Mouse (Mus musculus) retina, embryonic 14.5 days (tissue): Measurements from ENCODE around the gene Hist1h2bh.
"Not testable (repeated sequence)": the region's sequence is repeated elsewhere in the genome, so short reads cannot be mapped to it uniquely, and the experiment has no call there.

ENCODE experiments used
- DNase-seq: peaks from one replicate; pipeline ENCODE4 v3.0.0-alpha.2; 2015; ENCODE audit warnings: low spot score

The Hist1h2bh gene

DNA sequence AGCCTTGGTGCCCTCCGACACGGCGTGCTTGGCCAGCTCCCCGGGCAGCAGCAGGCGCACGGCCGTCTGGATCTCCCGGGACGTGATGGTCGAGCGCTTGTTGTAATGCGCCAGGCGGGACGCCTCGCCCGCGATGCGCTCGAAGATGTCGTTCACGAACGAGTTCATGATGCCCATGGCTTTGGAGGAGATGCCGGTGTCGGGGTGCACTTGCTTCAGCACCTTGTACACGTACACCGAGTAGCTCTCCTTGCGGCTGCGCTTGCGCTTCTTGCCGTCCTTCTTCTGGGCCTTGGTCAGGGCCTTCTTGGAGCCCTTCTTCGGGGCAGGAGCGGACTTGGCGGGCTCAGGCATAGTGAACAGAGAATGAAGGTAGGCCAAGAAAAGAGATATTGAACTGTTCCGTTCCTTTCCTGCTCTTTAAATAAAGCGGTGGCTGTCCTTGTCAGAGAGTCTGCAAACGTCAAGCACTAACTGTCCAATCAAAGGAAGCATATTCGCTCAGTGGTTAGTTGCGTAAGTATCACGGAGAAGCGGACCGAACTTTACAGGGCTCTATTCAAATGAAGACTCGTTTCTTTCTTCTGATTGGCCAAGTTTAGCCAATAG is at the start of gene Hist1h2bh:
Hist1h2bh (minus strand) TSS at position 394 of the 609 bp plus-strand sequence.
- peak; percentile 85 for DNase-seq

- no peak for DNase-seq
These were observed 49.4 kb upstream of the Hist1h2bh start for GRCm38 (mm10) chr13:23592614-23593013.

DNA sequence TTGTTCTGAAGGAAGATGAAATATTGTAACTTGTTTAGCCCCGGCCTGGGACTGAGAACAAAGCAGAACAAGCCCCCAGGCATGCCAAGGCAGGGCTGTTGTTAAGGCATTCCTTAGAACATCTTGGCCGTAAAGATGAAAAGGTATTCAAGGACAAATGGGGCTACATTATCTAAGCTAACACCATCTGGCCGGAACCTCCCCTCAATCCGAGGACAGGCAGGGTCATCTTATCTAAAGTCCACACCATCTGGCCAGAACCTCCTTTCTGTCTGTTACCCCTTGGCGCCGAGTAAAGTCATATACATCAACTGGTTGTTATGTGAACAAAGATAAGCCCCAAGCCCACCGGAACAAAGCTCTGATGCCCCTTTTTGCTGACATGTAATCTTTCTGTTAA is 48.7 kb upstream of the Hist1h2bh start:
- not testable (repeated sequence) for DNase-seq

- no peak for DNase-seq
These were observed 48.0 kb upstream of the Hist1h2bh start for GRCm38 (mm10) chr13:23591206-23591605.

- no peak for DNase-seq
These were observed 43.7 kb upstream of the Hist1h2bh start for GRCm38 (mm10) chr13:23586940-23587225.

- peak; percentile 60 for DNase-seq
These were observed 43.1 kb upstream of the Hist1h2bh start for GRCm38 (mm10) chr13:23586099-23586939.

GRCm38 (mm10) chr13:23585442-23586098 is 42.4 kb upstream of the Hist1h2bh start:
- peak; percentile 96 for DNase-seq

DNA sequence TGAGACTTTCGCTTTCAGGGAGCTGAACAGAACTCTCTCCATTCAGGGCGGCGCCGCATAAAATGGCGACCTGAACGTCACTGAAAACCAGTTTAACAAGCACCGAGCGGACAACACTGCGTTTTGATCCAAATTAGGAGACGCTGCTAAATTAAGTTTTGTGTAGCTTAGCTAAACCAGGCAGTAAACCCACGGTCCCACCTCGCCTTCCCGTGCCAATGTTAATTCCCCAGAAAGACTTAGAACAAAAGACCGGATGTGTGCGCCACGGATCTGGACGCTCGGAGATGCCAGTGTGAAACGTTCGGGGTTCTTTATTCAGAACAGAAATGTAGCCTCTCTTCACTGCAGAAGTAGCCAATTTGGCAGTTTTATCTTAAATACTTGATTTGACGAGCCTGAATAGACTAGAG is 41.8 kb upstream of the Hist1h2bh start:
- peak; percentile 74 for DNase-seq

DNA sequence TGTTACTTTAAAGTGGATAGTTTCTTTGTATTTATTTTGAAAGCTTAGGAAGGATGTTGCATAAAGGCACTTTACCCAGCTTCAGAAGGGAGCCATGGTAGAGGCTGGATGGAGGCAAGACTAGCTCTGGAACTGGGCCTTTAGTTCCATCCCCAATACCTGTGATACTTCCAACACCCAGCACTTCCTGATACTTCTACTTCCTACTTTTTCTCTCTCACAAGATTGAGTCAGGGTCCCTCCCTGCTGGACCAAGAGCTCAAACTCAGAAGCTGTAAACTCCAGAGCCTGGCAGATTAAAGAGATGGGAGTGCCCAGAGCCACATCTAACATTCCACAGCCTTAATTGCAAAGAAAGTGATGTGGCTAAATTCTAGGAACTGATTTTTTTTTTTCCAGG is 41.1 kb upstream of the Hist1h2bh start:
- no peak for DNase-seq

DNA sequence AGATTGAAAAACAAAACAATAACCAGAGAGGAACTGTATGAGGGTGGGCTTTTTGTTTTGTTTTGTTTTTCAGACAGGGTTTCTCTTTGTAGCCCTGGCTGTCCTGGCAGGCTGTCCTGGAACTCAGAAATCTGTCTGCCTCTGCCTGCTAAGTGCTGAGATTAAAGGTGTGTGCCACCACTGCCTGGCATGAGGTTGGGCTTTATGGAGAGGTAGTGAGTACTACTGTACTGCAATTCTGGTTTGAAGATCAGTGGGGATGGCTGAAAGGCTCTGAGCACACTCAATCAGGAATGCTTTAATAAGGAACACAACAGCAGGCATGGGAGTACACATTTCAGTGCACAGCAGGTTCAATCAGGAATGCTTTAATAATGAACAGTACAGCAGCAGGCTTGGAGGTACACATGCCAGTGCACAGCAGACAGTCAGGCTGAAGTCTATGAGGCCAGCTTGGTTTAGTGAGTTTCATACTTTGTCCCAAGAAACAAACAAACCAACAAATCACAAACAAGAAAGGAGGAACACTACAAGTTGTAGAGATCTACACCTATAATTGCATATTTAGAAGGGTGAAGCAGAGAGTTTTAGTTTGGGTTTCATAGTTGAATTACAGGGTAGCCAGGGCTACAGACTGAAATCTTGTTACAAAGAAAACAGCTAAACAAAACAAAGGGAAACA is 40.3 kb upstream of the Hist1h2bh start:
- DNase-seq = no peak

GRCm38 (mm10) chr13:23582219-23583056 is 39.2 kb upstream of the Hist1h2bh start:
- DNase-seq = no peak

DNA sequence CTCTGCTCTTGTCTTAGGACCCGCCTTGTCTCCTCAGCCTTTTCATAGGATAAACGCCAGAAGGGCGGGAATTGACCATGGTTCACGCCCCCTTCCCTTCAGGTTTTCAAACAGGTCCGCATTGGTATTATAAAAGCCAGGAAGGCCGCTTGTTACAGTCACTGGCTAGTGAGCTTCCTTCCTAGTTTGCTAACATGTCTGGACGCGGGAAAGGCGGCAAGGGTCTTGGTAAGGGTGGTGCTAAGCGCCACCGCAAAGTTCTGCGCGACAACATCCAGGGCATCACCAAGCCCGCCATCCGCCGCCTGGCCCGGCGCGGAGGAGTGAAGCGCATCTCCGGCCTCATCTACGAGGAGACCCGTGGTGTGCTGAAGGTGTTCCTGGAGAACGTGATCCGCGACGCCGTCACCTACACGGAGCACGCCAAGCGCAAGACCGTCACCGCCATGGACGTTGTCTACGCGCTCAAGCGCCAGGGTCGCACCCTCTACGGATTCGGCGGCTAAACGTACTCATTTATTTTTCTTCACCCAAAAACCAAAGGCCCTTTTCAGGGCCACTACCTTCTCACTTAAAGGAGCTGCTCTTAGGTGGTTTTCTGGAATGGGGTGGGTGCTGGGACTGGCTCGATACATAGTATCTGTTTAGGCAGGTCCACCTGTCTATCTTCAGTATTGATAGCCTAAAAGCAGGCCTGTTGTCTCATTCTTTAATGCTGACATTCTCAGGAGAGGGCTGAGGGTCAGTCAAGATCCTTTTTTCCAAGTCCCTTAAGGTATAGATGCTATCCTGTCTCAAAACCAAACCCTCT is 38.4 kb upstream of the Hist1h2bh start, which contains the start of gene Hist1h4d:
Hist1h4d (plus strand) TSS at position 191 of the 811 bp plus-strand sequence.
- DNase-seq = peak; percentile 98

DNA sequence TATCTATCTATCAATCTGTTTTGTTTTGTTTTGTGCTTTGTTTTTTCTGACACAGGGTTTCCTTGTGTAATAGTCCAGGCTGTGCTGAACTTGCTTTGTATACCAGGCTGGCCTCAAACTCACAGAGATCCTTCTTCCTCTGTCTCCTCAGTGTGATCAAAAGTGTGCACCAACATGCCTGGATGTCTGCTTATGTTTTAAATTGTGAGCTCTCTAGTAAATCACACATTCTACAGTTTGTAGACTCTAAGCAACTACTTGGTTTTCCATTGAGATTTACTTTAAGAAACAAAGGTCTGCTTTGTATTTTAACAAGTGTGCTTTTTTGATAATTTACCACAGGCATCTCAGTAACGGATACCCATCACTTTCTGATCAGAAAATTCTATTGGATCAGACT is 34.6 kb upstream of the Hist1h2bh start:
- DNase-seq = peak; percentile 1

GRCm38 (mm10) chr13:23576906-23577639 is 33.9 kb upstream of the Hist1h2bh start:
- DNase-seq = peak; percentile 9

- peak; percentile 35 for DNase-seq
These were observed 33.2 kb upstream of the Hist1h2bh start for GRCm38 (mm10) chr13:23576351-23576881.

GRCm38 (mm10) chr13:23575864-23576313 is 32.7 kb upstream of the Hist1h2bh start:
- DNase-seq = not testable (repeated sequence)

- peak; percentile 90 for DNase-seq
These were observed 32.2 kb upstream of the Hist1h2bh start, which contains the start of gene Hist1h3d for GRCm38 (mm10) chr13:23575271-23575851. Gene Hist1h3d (plus strand): TSS chr13:23575763.

DNA sequence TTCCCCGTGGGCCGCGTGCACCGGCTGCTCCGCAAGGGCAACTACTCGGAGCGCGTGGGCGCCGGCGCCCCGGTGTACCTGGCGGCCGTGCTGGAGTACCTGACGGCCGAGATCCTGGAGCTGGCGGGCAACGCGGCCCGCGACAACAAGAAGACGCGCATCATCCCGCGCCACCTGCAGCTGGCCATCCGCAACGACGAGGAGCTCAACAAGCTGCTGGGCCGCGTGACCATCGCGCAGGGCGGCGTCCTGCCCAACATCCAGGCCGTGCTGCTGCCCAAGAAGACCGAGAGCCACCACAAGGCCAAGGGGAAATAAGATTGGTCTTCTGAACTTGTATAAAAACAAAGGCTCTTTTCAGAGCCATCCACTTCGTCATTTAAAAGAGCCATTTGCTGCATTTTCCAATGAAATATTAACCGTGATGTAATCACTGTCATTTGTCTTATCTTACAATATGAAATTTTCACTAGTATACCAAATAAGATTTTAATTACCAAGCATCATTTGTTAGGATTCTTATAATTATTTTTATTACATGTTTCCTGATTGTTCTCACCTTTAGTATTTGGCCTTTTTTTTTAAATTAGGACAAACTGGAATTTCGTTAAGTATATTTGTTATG is 31.5 kb upstream of the Hist1h2bh start:
- peak; percentile 64 for DNase-seq
